Mouse (Mus musculus): ENCODE measurements at regions not wholly inside any gene's neighbourhood (a gene's known extent, or its start where the extent isn't known, plus 50 kb on each side); places are given as distances from the start of the nearest gene placed in this dataset.
"Not testable (repeated sequence)": the region's sequence is repeated elsewhere in the genome, so short reads cannot be mapped to it uniquely, and the experiment has no call there.

DNA sequence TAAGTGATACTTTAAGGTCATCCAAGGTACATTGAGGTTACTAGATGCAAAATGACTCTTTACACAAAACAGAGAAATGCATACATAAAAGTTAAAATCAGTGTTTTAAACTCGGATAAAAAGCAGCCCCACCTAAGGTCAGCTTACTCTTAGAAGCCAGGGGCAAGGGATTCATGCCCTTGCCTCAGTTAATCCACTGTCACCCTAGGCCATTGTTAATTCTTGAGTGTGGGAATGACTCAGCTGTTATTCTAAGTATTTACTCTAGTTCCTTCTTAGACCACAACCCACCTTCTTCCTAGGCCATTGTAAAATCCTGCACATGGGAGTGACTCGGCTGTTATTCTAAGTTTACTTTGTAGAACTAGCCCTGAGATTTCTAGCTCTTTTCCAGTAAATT, 64.1 kb upstream of the Ces1h start:
- not testable (repeated sequence) for DNase-seq (ENCODE audit: low read depth)

- DNase-seq (ENCODE audit: low read depth) = no peak
- TF ChIP-seq POLR2A (IDR thresholded peaks at IDR 0.05; ENCODE audit: borderline replicate concordance, extremely low read depth, insufficient read depth, insufficient read length, poor library complexity, severe bottlenecking) (no peak), CTCF (IDR thresholded peaks at IDR 0.05; ENCODE audit: borderline replicate concordance, extremely low read depth, insufficient read depth, insufficient read length) (no peak)
Observed at GRCm38 (mm10) chr8:93441936-93442335, 62.4 kb upstream of the Ces1h start.

DNA sequence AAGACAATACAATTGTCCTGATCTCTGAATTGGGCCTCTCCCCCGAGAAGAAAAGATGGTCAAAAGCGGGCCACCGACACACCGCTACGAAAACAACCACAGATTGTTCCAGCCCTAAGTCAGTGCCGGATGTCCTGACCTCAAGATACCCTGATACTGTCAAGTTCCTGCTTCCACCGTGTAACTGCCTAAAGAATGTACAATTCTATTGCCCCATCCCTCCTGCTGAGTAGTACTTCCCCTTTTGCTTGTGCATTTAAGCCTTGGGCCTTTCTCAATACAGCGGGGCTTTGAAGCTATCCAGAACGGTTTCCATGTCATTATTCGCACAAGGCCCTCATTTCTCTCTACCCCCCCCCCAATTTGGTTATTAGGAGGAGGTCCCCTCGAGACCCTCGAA, 57.1 kb upstream of the Ces1h start:
- DNase-seq (ENCODE audit: low read depth) = not testable (repeated sequence)

DNA sequence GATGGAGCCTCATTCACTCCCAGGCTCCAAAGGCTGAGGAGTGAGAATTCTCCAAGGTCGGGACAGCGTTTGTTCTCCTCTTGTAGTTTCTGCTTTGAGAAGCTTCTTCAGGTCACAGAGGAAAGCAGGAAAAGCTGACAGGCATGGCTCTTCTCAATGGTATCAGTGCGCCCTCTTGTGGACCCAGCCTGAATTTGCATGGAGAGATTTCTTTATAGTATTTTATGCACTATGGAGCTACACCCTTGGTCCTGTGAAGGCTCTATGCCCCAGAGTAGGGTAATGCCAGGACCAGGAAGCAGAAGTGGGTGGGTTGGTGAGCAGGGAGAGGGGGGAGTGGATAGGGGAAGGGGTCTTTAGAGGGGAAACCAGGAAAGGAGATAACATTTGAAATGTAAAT, 51.1 kb upstream of the Ces1h start:
- TF ChIP-seq POLR2A (IDR thresholded peaks at IDR 0.05; ENCODE audit: borderline replicate concordance, extremely low read depth, insufficient read depth, insufficient read length, poor library complexity, severe bottlenecking) (no peak), CTCF (IDR thresholded peaks at IDR 0.05; ENCODE audit: borderline replicate concordance, extremely low read depth, insufficient read depth, insufficient read length) (peak; percentile 86; the same call in 1 of the 2 replicates)
- peak; percentile 90 for DNase-seq (ENCODE audit: low read depth)

All from brain, embryonic 14.5 days (tissue).